In the genomic region with DNA sequence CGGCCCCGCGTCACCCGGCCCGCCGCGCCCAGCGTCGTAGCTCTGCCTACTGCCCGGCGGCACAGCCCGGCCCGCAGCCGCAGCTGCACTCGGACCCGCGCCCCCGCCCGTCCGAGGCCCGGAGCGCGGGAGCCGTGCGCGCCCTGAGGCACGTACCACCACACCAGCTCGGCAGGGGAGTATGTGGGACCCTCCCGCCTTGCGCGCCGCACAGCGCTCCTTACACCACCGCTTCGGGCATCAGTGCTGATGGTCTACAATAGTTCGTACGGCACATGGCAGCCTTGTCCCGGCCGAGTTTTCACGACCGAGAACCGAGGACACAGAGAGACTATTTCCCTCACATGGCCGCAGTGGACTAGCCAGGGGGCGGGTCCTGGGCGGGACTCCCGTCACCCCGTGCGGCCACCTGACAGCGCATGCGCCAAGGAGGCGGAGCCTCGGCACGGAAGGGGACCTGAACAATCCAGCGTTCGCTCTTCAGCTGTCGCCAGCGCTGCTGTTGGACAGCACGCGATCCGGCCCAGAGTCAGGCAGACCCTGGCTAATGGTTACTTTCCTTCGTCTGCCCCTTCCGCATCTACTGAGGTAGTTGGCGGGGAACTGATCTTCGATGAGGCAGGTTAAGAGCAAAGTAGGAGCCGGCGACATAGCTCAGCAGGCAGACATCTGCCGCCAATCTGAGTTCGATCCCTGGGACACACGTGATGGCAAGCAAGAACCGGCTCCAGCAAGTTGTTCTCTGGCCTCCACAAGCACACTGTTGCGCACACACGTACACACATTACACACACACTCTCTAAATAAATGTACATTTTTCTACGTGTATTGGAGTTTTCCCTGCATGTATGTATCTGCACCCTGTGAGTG, we compare ENCODE assay signal across 1 mouse cellular context.
A peak's percentile ranks its signal among the peaks of the same experiment; 100 is the strongest.
TF ChIP-seq lines count a peak whose summit lies in the region.

A gene (minus strand): TSS at position 389 of the 870 bp plus-strand sequence.

TF ChIP-seq in CH12.LX, 34 proteins besides CTCF, POLR2A, EP300 and RAD21 (continued from another document):
- TF ChIP-seq TBP (conservative IDR thresholded peaks at IDR 0.05; ENCODE audit: low read depth, low read length) = peak; percentile 94
- peak; percentile 99 for TF ChIP-seq NELFE (IDR thresholded peaks at IDR 0.05; ENCODE audit: low read depth, low read length)
- TF ChIP-seq ETS1 (conservative IDR thresholded peaks at IDR 0.05; ENCODE audit: low read depth, low read length) = no peak
- TF ChIP-seq ZNF384 (IDR thresholded peaks at IDR 0.05; ENCODE audit: low read depth, low read length) = no peak
- TF ChIP-seq ZKSCAN1 (IDR thresholded peaks at IDR 0.05; ENCODE audit: borderline replicate concordance, low read depth, low read length) = no peak
- TF ChIP-seq ELF1 (IDR thresholded peaks at IDR 0.05; ENCODE audit: low read depth, low read length) = peak; percentile 81
- TF ChIP-seq ZMIZ1 (IDR thresholded peaks at IDR 0.05; ENCODE audit: low read depth, low read length) = peak; percentile 98
- TF ChIP-seq MAZ (IDR thresholded peaks at IDR 0.05; ENCODE audit: low read depth, low read length) = no peak
- TF ChIP-seq IRF4 (IDR thresholded peaks at IDR 0.05; ENCODE audit: low read depth, low read length) = 0 out of 2 replicates have a peak, but pooled peaks have one; percentile 17
- TF ChIP-seq UBTF (IDR thresholded peaks at IDR 0.05; ENCODE audit: low read depth, low read length) = no peak; the same call in 1 of the 2 replicates
- peak; percentile 97 for TF ChIP-seq MXI1 (IDR thresholded peaks at IDR 0.05; ENCODE audit: low read depth, low read length)
- TF ChIP-seq MEF2A (IDR thresholded peaks at IDR 0.05; ENCODE audit: borderline replicate concordance, low read depth, low read length) = no peak; the same call in 1 of the 2 replicates
- TF ChIP-seq BHLHE40 (IDR thresholded peaks at IDR 0.05; ENCODE audit: low read depth, low read length) = peak; percentile 72
- TF ChIP-seq ZC3H11A (IDR thresholded peaks at IDR 0.05; ENCODE audit: low read depth, low read length) = no peak
- TF ChIP-seq TCF12 (IDR thresholded peaks at IDR 0.05; ENCODE audit: low read depth, low read length) = peak; percentile 96
- peak; percentile 96 for TF ChIP-seq MYC (IDR thresholded peaks at IDR 0.05; ENCODE audit: low read depth, low read length)
- TF ChIP-seq MAX (IDR thresholded peaks at IDR 0.05; ENCODE audit: low read length) = peak; percentile 89
